Mouse (Mus musculus): ENCODE results near the gene Gm9837.

GRCm38 (mm10) chr11:53518759-53519158 lies 48.5 kb upstream of the Gm9837 start:
- no peak for TF ChIP-seq CTCF (IDR thresholded peaks at IDR 0.05)
- no peak for TF ChIP-seq EP300 (IDR thresholded peaks at IDR 0.05)
